Mouse (Mus musculus) limb, embryonic 11.5 days (tissue): ENCODE data around the gene Kcnj9. TPM values are rescaled to one million over a fixed set of nuclear protein-coding genes. Genes with fewer than 3 reads are reported as not detected.

Experiments used
- ATAC-seq: fragments of 200-750 bp; cut with Nextera tagmentation; 2 replicates; pipeline ENCODE4 v1.8.0; 2017; ENCODE audit warnings: low read depth; ENCODE audit not compliant: insufficient number of reproducible peaks, low FRiP score, low TSS enrichment
- DNase-seq: peaks from one replicate; pipeline ENCODE4 v3.0.0-alpha.2; 2015; ENCODE audit warnings: low spot score
- H3K27ac ChIP-seq: fragments of 300-500 bp; sonication (generic); replicated peaks from 2 replicates; pipeline ENCODE4 v1.5.1; 2014; ENCODE audit warnings: low read depth, mild to moderate bottlenecking, low read length
- H3K27me3 ChIP-seq: fragments of 300-500 bp; sonication (generic); 2 replicates; pipeline ENCODE4 v1.6.1; 2014; ENCODE audit warnings: mild to moderate bottlenecking, low read length, mixed read lengths; ENCODE audit not compliant: control insufficient read depth, insufficient read depth
- H3K36me3 ChIP-seq: fragments of 300-500 bp; sonication (generic); 2 replicates; pipeline ENCODE4 v1.6.1; 2014; ENCODE audit warnings: mild to moderate bottlenecking, low read length, moderate library complexity, mixed read lengths; ENCODE audit not compliant: control insufficient read depth, insufficient read depth
- H3K4me1 ChIP-seq: fragments of 300-500 bp; sonication (generic); 2 replicates; pipeline ENCODE4 v1.6.1; 2014; ENCODE audit warnings: low read length, mixed read lengths; ENCODE audit not compliant: control insufficient read depth, insufficient read depth
- H3K4me2 ChIP-seq: fragments of 300-500 bp; sonication (generic); 2 replicates; pipeline ENCODE4 v1.6.1; 2014; ENCODE audit warnings: low read depth, mild to moderate bottlenecking, moderate library complexity; ENCODE audit not compliant: severe bottlenecking
- H3K4me3 ChIP-seq: fragments of 300-500 bp; sonication (generic); 2 replicates; pipeline ENCODE4 v1.5.1; 2014; ENCODE audit warnings: low read depth, low read length
- H3K9ac ChIP-seq: fragments of 300-500 bp; sonication (generic); 2 replicates; pipeline ENCODE4 v1.6.1; 2014; ENCODE audit warnings: mild to moderate bottlenecking, low read length
- H3K9me3 ChIP-seq: fragments of 300-500 bp; sonication (generic); 2 replicates; pipeline ENCODE4 v1.6.1; 2016; ENCODE audit warnings: low read length; ENCODE audit not compliant: control insufficient read depth
- WGBS: fragments of 180-500 bp; shearing (Covaris S2); extraction: QIAGEN DNeasy Blood & Tissue Kit; methylation state at CpG from one replicate; pipeline ENCODE4 v1.1.7; 2014; 5-methylcytosine and 5-hydroxymethylcytosine counted together
- polyA plus RNA-seq: library from polyadenylated mRNA; unstranded; fragments of >200 nt; fragmentation: Nextera tagmentation; extraction: Ambion mirVana; gene quantifications from 2 replicates; pipeline ENCODE4 v1.2.1, GENCODE M21; 2014

Gene Kcnj9
- polyA plus RNA-seq, 1 experiment from 2014 or later, result not detected

- Histone ChIP-seq H3K4me2 (no peak overlapping the region), H3K27me3 (peaks cover 22% of the 10 kb centered on the region), H3K9me3 (no peaks in the 10 kb centered on the region; the same call in 1 of the 2 replicates), H3K36me3 (no peaks in the 10 kb centered on the region), H3K9ac (no peak overlapping the region), H3K27ac (no peak overlapping the region), H3K4me1 (no peaks in the 10 kb centered on the region), H3K4me3 (no peak overlapping the region)
- DNase-seq, result no peak
- ATAC-seq, result no peak
- WGBS, result 86% methylated on average over 3 of the region's 3 CpGs
Measured at GRCm38 (mm10) chr1:172342729-172343128, 13.6 kb upstream of the Kcnj9 start.

- peak overlapping the region; percentile 56 for H3K4me2 ChIP-seq
- H3K4me1 ChIP-seq, result no peaks in the 10 kb centered on the region
- WGBS, result 20% methylated on average over 10 of the region's 10 CpGs
- DNase-seq, result no peak
- no peaks in the 10 kb centered on the region for H3K36me3 ChIP-seq
- no peaks in the 10 kb centered on the region; the same call in 1 of the 2 replicates for H3K9me3 ChIP-seq
- peaks cover 22% of the 10 kb centered on the region for H3K27me3 ChIP-seq
- no peak overlapping the region for H3K27ac ChIP-seq
- H3K9ac ChIP-seq, result no peak overlapping the region
- peak; percentile 36; the same call in 1 of the 2 replicates for ATAC-seq
- H3K4me3 ChIP-seq, result peak overlapping the region; percentile 30
Measured at GRCm38 (mm10) chr1:172341386-172341785, 12.3 kb upstream of the Kcnj9 start.

- H3K4me3 ChIP-seq, result peak within 1 kb of the TSS; percentile 30
- H3K9ac ChIP-seq, result no peak within 1 kb of the TSS
- DNase-seq (peak; percentile 78), ATAC-seq (peak; percentile 92)
- H3K4me2 ChIP-seq, result peak within 1 kb of the TSS; percentile 56
- H3K36me3 ChIP-seq, result no peaks in the 10 kb centered on the region
- H3K27me3 ChIP-seq, result peaks cover 22% of the 10 kb centered on the region
- under 1% methylated on average over 38 of the region's 38 CpGs for WGBS
- no peaks in the 10 kb centered on the region for H3K4me1 ChIP-seq
- no peak within 1 kb of the TSS for H3K27ac ChIP-seq
- no peaks in the 10 kb centered on the region; the same call in 1 of the 2 replicates for H3K9me3 ChIP-seq
Measured at GRCm38 (mm10) chr1:172340729-172341321, 11.7 kb upstream of the Kcnj9 start, which contains the start of gene Kcnj10. Kcnj10 (plus strand) TSS chr1:172341210.

DNA sequence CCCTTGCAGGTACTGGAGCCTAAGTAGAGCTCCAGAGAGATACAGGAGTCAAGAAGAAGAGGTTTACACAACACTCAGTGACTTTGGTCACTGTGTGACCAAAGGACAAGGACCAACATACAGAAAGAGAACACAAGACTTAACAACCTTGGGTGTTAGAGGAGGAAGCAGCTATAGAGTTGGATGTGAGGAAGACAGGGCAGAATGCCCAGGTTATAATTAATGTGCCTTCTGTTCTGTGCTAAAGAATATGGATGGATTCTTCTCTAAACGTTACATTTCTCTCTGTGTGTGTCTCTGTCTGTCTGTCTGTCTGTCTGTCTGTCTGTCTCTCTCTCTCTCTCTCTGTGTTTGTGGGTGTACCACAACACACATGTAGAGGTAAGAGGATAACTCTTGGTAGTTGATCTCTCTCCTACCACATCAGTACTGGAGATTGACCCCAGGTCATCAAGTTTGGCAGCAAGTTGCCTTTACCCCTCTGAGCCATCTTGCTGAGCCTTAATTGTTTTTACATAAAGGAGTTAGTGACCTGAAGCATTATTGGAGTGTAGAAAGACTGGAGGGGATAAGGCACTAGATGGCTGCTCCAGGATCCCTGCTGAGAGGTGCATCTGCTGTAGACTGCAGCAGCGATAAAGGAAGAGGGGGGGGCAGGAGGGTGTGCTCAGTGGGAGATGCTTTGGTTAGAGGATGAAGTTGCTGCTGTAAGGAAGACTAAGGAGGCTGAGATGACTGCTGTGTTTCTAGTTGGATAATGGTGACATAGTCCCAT, 8.5 kb upstream of the Kcnj9 start:
- Histone ChIP-seq H3K27me3 (peaks cover 22% of the 10 kb centered on the region), H3K4me2 (no peak overlapping the region), H3K4me3 (no peak overlapping the region), H3K27ac (no peak overlapping the region), H3K9ac (no peak overlapping the region), H3K9me3 (no peaks in the 10 kb centered on the region; the same call in 1 of the 2 replicates), H3K36me3 (no peaks in the 10 kb centered on the region), H3K4me1 (no peaks in the 10 kb centered on the region)
- WGBS, result 34% methylated on average over 2 of the region's 2 CpGs
- DNase-seq (no peak), ATAC-seq (no peak)

DNA sequence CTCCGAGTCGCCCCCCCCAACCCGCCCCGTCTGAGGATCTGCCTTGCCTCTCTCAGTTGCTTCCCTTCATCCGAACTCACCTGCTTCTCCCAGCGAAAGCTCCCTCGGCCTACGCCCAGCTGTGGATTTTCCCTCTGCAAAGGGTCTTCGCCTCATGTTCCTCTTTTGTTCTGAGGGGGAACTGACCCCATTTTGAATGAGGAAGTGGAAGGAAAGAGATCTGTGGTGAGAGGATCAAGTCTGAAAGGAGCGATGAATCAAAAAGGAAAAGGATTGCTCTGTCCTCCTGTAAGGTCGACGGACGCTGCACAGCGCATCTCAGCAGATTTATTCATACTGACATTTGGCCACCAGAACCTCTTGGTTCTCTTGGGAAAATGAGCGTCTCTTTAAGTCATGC, 6.7 kb upstream of the Kcnj9 start:
- no peak for DNase-seq
- Histone ChIP-seq H3K27me3 (peaks cover 6% of the 10 kb centered on the region), H3K36me3 (no peaks in the 10 kb centered on the region), H3K4me2 (no peak overlapping the region), H3K4me1 (no peaks in the 10 kb centered on the region), H3K9me3 (no peaks in the 10 kb centered on the region), H3K4me3 (no peak overlapping the region), H3K27ac (no peak overlapping the region), H3K9ac (no peak overlapping the region)
- ATAC-seq, result no peak
- WGBS, result 79% methylated on average over 15 of the region's 15 CpGs

- H3K36me3 ChIP-seq, result no peaks in the 10 kb centered on the region
- H3K4me1 ChIP-seq, result no peaks in the 10 kb centered on the region
- no peaks in the 10 kb centered on the region for H3K9me3 ChIP-seq
- 16% methylated on average over 3 of the region's 3 CpGs for WGBS
- ATAC-seq, result no peak
- DNase-seq, result no peak
- H3K4me3 ChIP-seq, result no peak overlapping the region
- no peak overlapping the region for H3K4me2 ChIP-seq
- peaks cover 12% of the 10 kb centered on the region; the same call in 1 of the 2 replicates for H3K27me3 ChIP-seq
- no peak overlapping the region for H3K9ac ChIP-seq
- H3K27ac ChIP-seq, result no peak overlapping the region
Measured at GRCm38 (mm10) chr1:172333512-172333911, 4.4 kb upstream of the Kcnj9 start.

- no peak overlapping the region for H3K4me3 ChIP-seq
- H3K4me1 ChIP-seq, result no peaks in the 10 kb centered on the region
- no peaks in the 10 kb centered on the region for H3K9me3 ChIP-seq
- no peaks in the 10 kb centered on the region for H3K36me3 ChIP-seq
- H3K27me3 ChIP-seq, result peaks cover 15% of the 10 kb centered on the region
- no peak overlapping the region for H3K9ac ChIP-seq
- DNase-seq, result no peak
- no peak overlapping the region for H3K4me2 ChIP-seq
- ATAC-seq, result no peak
- WGBS, result 91% methylated on average over 2 of the region's 2 CpGs
- no peak overlapping the region for H3K27ac ChIP-seq
Measured at GRCm38 (mm10) chr1:172332925-172333324, 3.8 kb upstream of the Kcnj9 start.

DNA sequence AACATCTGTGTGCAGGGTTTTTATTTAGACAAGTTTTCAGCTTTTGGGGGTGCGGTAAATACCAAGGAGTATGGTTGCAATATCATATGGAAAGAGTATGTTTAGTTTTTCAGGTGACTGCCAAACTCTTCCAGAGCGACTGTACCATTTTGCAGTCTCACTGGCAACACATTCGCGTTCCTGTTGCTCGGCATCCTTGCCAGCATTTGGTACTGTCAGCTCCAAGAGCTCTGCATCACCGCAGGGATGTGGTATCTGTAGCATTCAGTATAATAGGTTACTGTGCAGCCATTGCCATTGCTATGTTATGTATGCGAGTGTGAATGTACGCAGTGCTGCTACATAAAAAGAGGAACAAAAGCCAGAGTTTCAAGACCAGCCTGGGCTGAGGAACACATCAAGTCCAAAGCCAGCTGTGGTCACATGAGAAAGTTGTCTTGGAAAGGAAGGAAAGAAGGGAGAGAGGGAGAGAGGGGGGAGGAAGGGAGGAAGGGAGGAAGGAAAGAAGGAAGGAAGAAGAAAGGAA, 2.4 kb upstream of the Kcnj9 start:
- Histone ChIP-seq H3K9me3 (no peaks in the 10 kb centered on the region), H3K27ac (no peak overlapping the region), H3K27me3 (peaks cover 26% of the 10 kb centered on the region), H3K9ac (no peak overlapping the region), H3K4me3 (no peak overlapping the region), H3K36me3 (no peaks in the 10 kb centered on the region), H3K4me2 (no peak overlapping the region), H3K4me1 (no peaks in the 10 kb centered on the region)
- DNase-seq, result no peak
- ATAC-seq, result no peak
- 80% methylated on average over 8 of the region's 8 CpGs for WGBS
